Mouse (Mus musculus): ENCODE results near the gene Ppy.
A peak's percentile ranks its signal among the peaks of the same experiment; 100 is the strongest.

Gene Ppy

GRCm38 (mm10) chr11:102101219-102101618 is at the start of gene Ppy:
TSS of gene Ppy (minus strand) at chr11:102101319.
- no peak for DNase-seq

GRCm38 (mm10) chr11:102147213-102147989 is 46.3 kb upstream of the Ppy start:
- DNase-seq: no peak

- DNase-seq: no peak
Measured at GRCm38 (mm10) chr11:102146531-102146930, 45.4 kb upstream of the Ppy start.

- no peak for DNase-seq
Measured at GRCm38 (mm10) chr11:102146005-102146404, 44.9 kb upstream of the Ppy start.

GRCm38 (mm10) chr11:102145471-102146001 is 44.4 kb upstream of the Ppy start, which contains the start of gene Nags:
TSS of gene Nags (plus strand) at chr11:102145513.
- no peak for DNase-seq

- no peak for DNase-seq
Measured at GRCm38 (mm10) chr11:102144957-102145470, 43.9 kb upstream of the Ppy start.

- DNase-seq: no peak
Measured at GRCm38 (mm10) chr11:102142355-102142754, 41.2 kb upstream of the Ppy start.

GRCm38 (mm10) chr11:102140508-102140907 is 39.4 kb upstream of the Ppy start:
- DNase-seq: peak; percentile 63 to 78

GRCm38 (mm10) chr11:102138447-102138740 is 37.3 kb upstream of the Ppy start:
- DNase-seq: peak; percentile 76 to 80

- no peak for DNase-seq
Measured at GRCm38 (mm10) chr11:102137625-102138446, 36.7 kb upstream of the Ppy start.

GRCm38 (mm10) chr11:102134516-102134915 is 33.4 kb upstream of the Ppy start:
- no peak for DNase-seq

- no peak for DNase-seq
Measured at GRCm38 (mm10) chr11:102117386-102117785, 16.3 kb upstream of the Ppy start.

GRCm38 (mm10) chr11:102116241-102116640 is 15.1 kb upstream of the Ppy start:
- no peak for DNase-seq

- no peak for DNase-seq
Measured at GRCm38 (mm10) chr11:102111576-102111975, 10.5 kb upstream of the Ppy start.

GRCm38 (mm10) chr11:102107732-102108131 is 6.6 kb upstream of the Ppy start, which contains the start of gene Pyy:
TSS of gene Pyy (minus strand) at chr11:102107832.
- no peak for DNase-seq

- DNase-seq: no peak
Measured at GRCm38 (mm10) chr11:102106911-102107310, 5.8 kb upstream of the Ppy start.

- DNase-seq: peak; percentile 55 to 84
Measured at GRCm38 (mm10) chr11:102102485-102103258, 1.6 kb upstream of the Ppy start.

- peak; percentile 72 to 77 for DNase-seq
Measured at GRCm38 (mm10) chr11:102096887-102097391, 4.2 kb downstream of the Ppy start.

GRCm38 (mm10) chr11:102096446-102096845 is 4.7 kb downstream of the Ppy start:
- DNase-seq: no peak

GRCm38 (mm10) chr11:102095676-102096075 is 5.4 kb downstream of the Ppy start:
- no peak for DNase-seq

- peak; percentile 71 to 78 for DNase-seq
Measured at GRCm38 (mm10) chr11:102089088-102089808, 11.9 kb downstream of the Ppy start.

All from cerebellum, adult 18-20 months (tissue).